Mouse (Mus musculus) heart, embryonic 12.5 days (tissue): ENCODE results near the gene Dusp6. TPM values are rescaled to one million over a fixed set of nuclear protein-coding genes. Genes with fewer than 3 reads are reported as not detected.

Source experiments
- ATAC-seq: fragments of 200-750 bp; cut with Nextera tagmentation; 2 replicates; pipeline ENCODE4 v1.8.0; 2017; ENCODE audit warnings: moderate TSS enrichment, moderate library complexity; ENCODE audit not compliant: insufficient number of reproducible peaks, low FRiP score
- H3K27ac ChIP-seq: fragments of 300-500 bp; sonication (generic); 2 replicates; pipeline ENCODE4 v1.5.1; 2016; ENCODE audit warnings: mild to moderate bottlenecking, moderate library complexity; ENCODE audit not compliant: poor library complexity, severe bottlenecking
- H3K27me3 ChIP-seq: fragments of 300-500 bp; sonication (generic); replicated peaks from 2 replicates; pipeline ENCODE4 v1.6.1; 2016; ENCODE audit warnings: mild to moderate bottlenecking, moderate library complexity
- H3K36me3 ChIP-seq: fragments of 300-500 bp; sonication (generic); 2 replicates; pipeline ENCODE4 v1.6.1; 2016; ENCODE audit warnings: mild to moderate bottlenecking, moderate library complexity
- H3K4me1 ChIP-seq: fragments of 300-500 bp; sonication (generic); replicated peaks from 2 replicates; pipeline ENCODE4 v1.6.1; 2016; ENCODE audit warnings: mild to moderate bottlenecking
- H3K4me2 ChIP-seq: fragments of 300-500 bp; sonication (generic); 2 replicates; pipeline ENCODE4 v1.6.1; 2016; ENCODE audit warnings: mild to moderate bottlenecking, moderate library complexity
- H3K4me3 ChIP-seq: fragments of 300-500 bp; sonication (generic); 2 replicates; pipeline ENCODE4 v1.5.1; 2016; ENCODE audit warnings: mild to moderate bottlenecking
- H3K9ac ChIP-seq: fragments of 300-500 bp; sonication (generic); 2 replicates; pipeline ENCODE4 v1.6.1; 2016; ENCODE audit warnings: mild to moderate bottlenecking, moderate library complexity
- H3K9me3 ChIP-seq: fragments of 300-500 bp; sonication (generic); replicated peaks from 2 replicates; pipeline ENCODE4 v1.6.1; 2016; ENCODE audit warnings: mild to moderate bottlenecking, moderate library complexity
- WGBS: fragments of 180-500 bp; shearing (Covaris S2); methylation state at CpG from one replicate; pipeline ENCODE4 v1.1.7; 2016; 5-methylcytosine and 5-hydroxymethylcytosine counted together
- polyA plus RNA-seq: library from polyadenylated mRNA; unstranded; fragments of >200 nt; fragmentation: Nextera tagmentation; extraction: Ambion mirVana; gene quantifications from 2 replicates; pipeline ENCODE4 v1.2.1, GENCODE M21; 2016

Dusp6 gene
- polyA plus RNA-seq, 1 experiment from 2014 or later, result 52.6 TPM

GRCm38 (mm10) chr10:99279067-99279880 is 16.2 kb downstream of the Dusp6 start:
- no peaks in the 10 kb centered on the region for H3K9me3 ChIP-seq
- H3K4me3 ChIP-seq, result no peak overlapping the region
- peaks cover 23% of the 10 kb centered on the region for H3K4me1 ChIP-seq
- H3K4me2 ChIP-seq, result peak overlapping the region; percentile 8; the same call in 1 of the 2 replicates
- H3K27ac ChIP-seq, result no peak overlapping the region
- H3K36me3 ChIP-seq, result no peaks in the 10 kb centered on the region
- 49% methylated on average over 22 of the region's 22 CpGs for WGBS
- ATAC-seq, result no peak
- H3K27me3 ChIP-seq, result no peaks in the 10 kb centered on the region
- H3K9ac ChIP-seq, result no peak overlapping the region

GRCm38 (mm10) chr10:99283981-99284385 is 21.0 kb downstream of the Dusp6 start:
- 0 out of 2 replicates have a peak, but pooled peaks have one; percentile 15 for ATAC-seq
- Histone ChIP-seq H3K36me3 (no peaks in the 10 kb centered on the region), H3K4me3 (no peak overlapping the region), H3K9me3 (no peaks in the 10 kb centered on the region), H3K4me2 (peak overlapping the region; percentile 58), H3K27me3 (no peaks in the 10 kb centered on the region), H3K4me1 (peaks cover 43% of the 10 kb centered on the region), H3K27ac (peak overlapping the region; percentile 91), H3K9ac (no peak overlapping the region)
- WGBS, result 78% methylated on average over 10 of the region's 10 CpGs

- Histone ChIP-seq H3K9me3 (no peaks in the 10 kb centered on the region), H3K27ac (peak overlapping the region; percentile 91), H3K27me3 (no peaks in the 10 kb centered on the region), H3K36me3 (no peaks in the 10 kb centered on the region), H3K4me2 (peak overlapping the region; percentile 58), H3K4me1 (peaks cover 41% of the 10 kb centered on the region), H3K9ac (no peak overlapping the region), H3K4me3 (peak overlapping the region; percentile 1; the same call in 1 of the 2 replicates)
- 0 out of 2 replicates have a peak, but pooled peaks have one; percentile 30 for ATAC-seq
- 12% methylated on average over 9 of the region's 9 CpGs for WGBS
These were observed 21.9 kb downstream of the Dusp6 start for GRCm38 (mm10) chr10:99284918-99285317.

GRCm38 (mm10) chr10:99285759-99286158 is 22.7 kb downstream of the Dusp6 start:
- Histone ChIP-seq H3K4me1 (peaks cover 41% of the 10 kb centered on the region), H3K4me3 (no peak overlapping the region), H3K36me3 (no peaks in the 10 kb centered on the region), H3K4me2 (peak overlapping the region; percentile 58), H3K9me3 (no peaks in the 10 kb centered on the region), H3K9ac (no peak overlapping the region), H3K27ac (peak overlapping the region; percentile 91), H3K27me3 (no peaks in the 10 kb centered on the region)
- WGBS, result 7% methylated on average over 8 of the region's 8 CpGs
- ATAC-seq, result 0 out of 2 replicates have a peak, but pooled peaks have one; percentile 23

- 38% methylated on average over 7 of the region's 7 CpGs for WGBS
- no peak for ATAC-seq
- Histone ChIP-seq H3K9ac (no peak overlapping the region), H3K36me3 (no peaks in the 10 kb centered on the region), H3K9me3 (no peaks in the 10 kb centered on the region), H3K4me2 (peak overlapping the region; percentile 58; the same call in 1 of the 2 replicates), H3K27me3 (no peaks in the 10 kb centered on the region), H3K27ac (peak overlapping the region; percentile 91), H3K4me3 (no peak overlapping the region), H3K4me1 (peaks cover 41% of the 10 kb centered on the region)
These were observed 23.2 kb downstream of the Dusp6 start for GRCm38 (mm10) chr10:99286213-99286612.

- peak overlapping the region; percentile 91 for H3K27ac ChIP-seq
- H3K27me3 ChIP-seq, result no peaks in the 10 kb centered on the region
- H3K9ac ChIP-seq, result peak overlapping the region; percentile 43; the same call in 1 of the 2 replicates
- 2% methylated on average over 17 of the region's 17 CpGs for WGBS
- H3K4me3 ChIP-seq, result peak overlapping the region; percentile 25
- no peaks in the 10 kb centered on the region for H3K36me3 ChIP-seq
- H3K4me2 ChIP-seq, result peak overlapping the region; percentile 57
- ATAC-seq, result peak; percentile 54; the same call in 1 of the 2 replicates
- H3K9me3 ChIP-seq, result no peaks in the 10 kb centered on the region
- H3K4me1 ChIP-seq, result peaks cover 41% of the 10 kb centered on the region
These were observed 23.8 kb downstream of the Dusp6 start for GRCm38 (mm10) chr10:99286787-99287186.

GRCm38 (mm10) chr10:99287206-99287605 is 24.2 kb downstream of the Dusp6 start:
- ATAC-seq, result no peak
- Histone ChIP-seq H3K36me3 (no peaks in the 10 kb centered on the region), H3K4me1 (peaks cover 41% of the 10 kb centered on the region), H3K4me3 (peak overlapping the region; percentile 25), H3K9me3 (no peaks in the 10 kb centered on the region), H3K9ac (peak overlapping the region; percentile 43; the same call in 1 of the 2 replicates), H3K27ac (peak overlapping the region; percentile 91), H3K27me3 (no peaks in the 10 kb centered on the region), H3K4me2 (peak overlapping the region; percentile 57)
- WGBS, result 23% methylated on average over 6 of the region's 6 CpGs

- 63% methylated on average over 5 of the region's 5 CpGs for WGBS
- no peaks in the 10 kb centered on the region for H3K9me3 ChIP-seq
- H3K4me3 ChIP-seq, result no peak overlapping the region
- peaks cover 32% of the 10 kb centered on the region for H3K4me1 ChIP-seq
- no peak for ATAC-seq
- H3K4me2 ChIP-seq, result no peak overlapping the region
- no peak overlapping the region for H3K9ac ChIP-seq
- H3K36me3 ChIP-seq, result no peaks in the 10 kb centered on the region
- no peak overlapping the region for H3K27ac ChIP-seq
- H3K27me3 ChIP-seq, result no peaks in the 10 kb centered on the region
These were observed 26.1 kb downstream of the Dusp6 start for GRCm38 (mm10) chr10:99289176-99289575.

GRCm38 (mm10) chr10:99293111-99293640 is 30.1 kb downstream of the Dusp6 start:
- ATAC-seq, result no peak
- no peaks in the 10 kb centered on the region for H3K27me3 ChIP-seq
- WGBS, result 85% methylated on average over 3 of the region's 3 CpGs

GRCm38 (mm10) chr10:99297721-99298120 is 34.7 kb downstream of the Dusp6 start:
- H3K4me1 ChIP-seq, result peaks cover 25% of the 10 kb centered on the region
- H3K36me3 ChIP-seq, result no peaks in the 10 kb centered on the region
- H3K27me3 ChIP-seq, result no peaks in the 10 kb centered on the region
- no peak overlapping the region for H3K27ac ChIP-seq
- H3K4me2 ChIP-seq, result no peak overlapping the region
- ATAC-seq, result no peak
- H3K9me3 ChIP-seq, result no peaks in the 10 kb centered on the region
- H3K9ac ChIP-seq, result no peak overlapping the region
- H3K4me3 ChIP-seq, result no peak overlapping the region
- 75% methylated on average over 3 of the region's 3 CpGs for WGBS

More at GRCm38 (mm10) chr10:99293111-99293640, 30.1 kb downstream of the Dusp6 start:
- Histone ChIP-seq H3K4me1 (0 out of 2 replicates have a peak, but pooled peaks cover 4% of the 10 kb centered on the region), H3K9me3 (no peaks in the 10 kb centered on the region), H3K27ac (no peak overlapping the region), H3K4me3 (no peak overlapping the region), H3K9ac (no peak overlapping the region), H3K36me3 (no peaks in the 10 kb centered on the region), H3K4me2 (no peak overlapping the region)
